Mouse (Mus musculus) WW6 (cell line): ENCODE measurements around the gene Rdh11.
A peak's percentile ranks its signal among the peaks of the same experiment; 100 is the strongest.

Experiments used
- DNase-seq: peaks from one replicate; pipeline ENCODE4 v3.0.0-alpha.2; 2013; ENCODE audit warnings: low read depth, low spot score

Gene Rdh11

GRCm38 (mm10) chr12:79139417-79139816 is 52.7 kb downstream of the Rdh11 start:
- DNase-seq: no peak

- no peak for DNase-seq
Measured at GRCm38 (mm10) chr12:79138999-79139398, 53.1 kb downstream of the Rdh11 start.

GRCm38 (mm10) chr12:79136949-79137348 is 55.1 kb downstream of the Rdh11 start:
- no peak for DNase-seq

GRCm38 (mm10) chr12:79135105-79135504 is 57.0 kb downstream of the Rdh11 start:
- DNase-seq: no peak

- DNase-seq: no peak
Measured at GRCm38 (mm10) chr12:79134676-79135075, 57.4 kb downstream of the Rdh11 start.

- no peak for DNase-seq
Measured at GRCm38 (mm10) chr12:79131706-79132460, 60.2 kb downstream of the Rdh11 start.

- no peak for DNase-seq
Measured at GRCm38 (mm10) chr12:79131178-79131675, 60.9 kb downstream of the Rdh11 start.

- peak; percentile 62 for DNase-seq
Measured at GRCm38 (mm10) chr12:79130299-79131177, 61.6 kb downstream of the Rdh11 start, which contains the start of gene Arg2. TSS of gene Arg2 (plus strand) at chr12:79130777.
